Mouse (Mus musculus) CH12.LX (cell line): ENCODE measurements around the gene C2cd3. TPM values are rescaled to one million over a fixed set of nuclear protein-coding genes. Genes with fewer than 3 reads are reported as not detected.

Experiments
- DNase-seq: peaks from one replicate; pipeline ENCODE4 v3.0.0-alpha.2; 2013; ENCODE audit errors: extremely low read depth
- H3K27ac ChIP-seq: 2 replicates; pipeline ENCODE4 v1.5.1; 2012; ENCODE audit warnings: low read depth, mild to moderate bottlenecking, control low read depth, moderate library complexity; ENCODE audit not compliant: insufficient read depth
- H3K27me3 ChIP-seq: replicated peaks from 2 replicates; pipeline ENCODE3; 2012; ENCODE audit warnings: inconsistent platforms
- H3K36me3 ChIP-seq, 2 experiments: replicated peaks in 1 of 2; 2 replicates each; pipeline versions ENCODE3 to v1.6.1; 2012; ENCODE audit warnings: inconsistent platforms in 1 of 2, low read length in 1 of 2, mild to moderate bottlenecking in 1 of 2, mixed read lengths in 1 of 2, moderate library complexity in 1 of 2; ENCODE audit not compliant: control insufficient read depth in 1 of 2, insufficient read depth in 1 of 2
- H3K4me1 ChIP-seq, 2 experiments: 2 replicates each; pipeline ENCODE4 v1.6.1; 2012; ENCODE audit warnings: inconsistent platforms in 1 of 2, moderate library complexity in 1 of 2; ENCODE audit not compliant: insufficient read depth in 2 of 2, control insufficient read depth in 1 of 2
- H3K4me2 ChIP-seq: 2 replicates; pipeline ENCODE4 v1.6.1; 2012; ENCODE audit warnings: low read depth, mild to moderate bottlenecking, control low read depth; ENCODE audit not compliant: poor library complexity, insufficient read depth, severe bottlenecking
- H3K4me3 ChIP-seq, 3 experiments: fragments of 150-350 bp in 1 of 3; sonication (generic) in 1 of 3; replicated peaks in 1 of 3; 2 replicates each; pipeline versions ENCODE3 to v1.5.1; 2011 to 2012; ENCODE audit warnings: low read depth in 2 of 3, low read length in 2 of 3, mild to moderate bottlenecking in 2 of 3, moderate library complexity in 2 of 3, control low read depth in 1 of 3, improper control_type of control experiment in 1 of 3, inconsistent platforms in 1 of 3, mixed read lengths in 1 of 3; ENCODE audit not compliant: poor library complexity in 1 of 3
- H3K79me2 ChIP-seq: replicated peaks from 2 replicates; pipeline ENCODE4 v1.6.1; 2012; ENCODE audit warnings: mild to moderate bottlenecking, moderate library complexity; ENCODE audit not compliant: control insufficient read depth, poor library complexity, insufficient read depth, severe bottlenecking; ENCODE audit errors: extremely low read depth
- H3K9ac ChIP-seq: 2 replicates; pipeline ENCODE4 v1.6.1; 2012; ENCODE audit warnings: low read depth, mild to moderate bottlenecking, control low read depth, moderate library complexity; ENCODE audit not compliant: insufficient read depth
- H3K9me3 ChIP-seq: replicated peaks from 2 replicates; pipeline ENCODE3; 2012; ENCODE audit warnings: low read length, inconsistent platforms, mixed read lengths
- CHD1 ChIP-seq: IDR thresholded peaks from 2 replicates; pipeline ENCODE4 v1.6.1; 2012; ENCODE audit warnings: low read depth, low read length, improper control_type of control experiment, inconsistent platforms
- CHD2 ChIP-seq: IDR thresholded peaks from 2 replicates; pipeline ENCODE4 v1.6.1; 2011; ENCODE audit warnings: low read length, improper control_type of control experiment
- CTCF ChIP-seq, 2 experiments: IDR thresholded peaks in 1 of 2; conservative IDR thresholded peaks in 1 of 2; 2 replicates each; pipeline ENCODE4 v1.5.1; 2011 to 2012; ENCODE audit warnings: low read depth in 2 of 2, low read length in 2 of 2, improper control_type of control experiment in 1 of 2, inconsistent platforms in 1 of 2, mild to moderate bottlenecking in 1 of 2, moderate library complexity in 1 of 2
- E2F4 ChIP-seq: IDR thresholded peaks from 2 replicates; pipeline ENCODE4 v1.6.1; 2011; ENCODE audit warnings: low read depth, low read length, improper control_type of control experiment; ENCODE audit not compliant: insufficient replicate concordance
- ELF1 ChIP-seq: IDR thresholded peaks from 2 replicates; pipeline ENCODE4 v1.6.1; 2014; ENCODE audit warnings: low read depth, mild to moderate bottlenecking, inconsistent platforms, low read length, improper control_type of control experiment
- EP300 ChIP-seq: IDR thresholded peaks from 2 replicates; pipeline ENCODE4 v1.6.1; 2011; ENCODE audit warnings: low read length, improper control_type of control experiment
- ETS1 ChIP-seq: conservative IDR thresholded peaks from 2 replicates; pipeline ENCODE4 v1.6.1; 2012; ENCODE audit warnings: low read depth, mild to moderate bottlenecking, inconsistent platforms, low read length, improper control_type of control experiment, moderate library complexity
- HCFC1 ChIP-seq: IDR thresholded peaks from 2 replicates; pipeline ENCODE4 v1.6.1; 2012; ENCODE audit warnings: low read depth, mild to moderate bottlenecking, inconsistent platforms, low read length, improper control_type of control experiment
- JUN ChIP-seq: IDR thresholded peaks from 2 replicates; pipeline ENCODE4 v1.6.1; 2011; ENCODE audit warnings: low read depth, mild to moderate bottlenecking, low read length, improper control_type of control experiment, moderate library complexity; ENCODE audit not compliant: insufficient read depth
- MAFK ChIP-seq: IDR thresholded peaks from 2 replicates; pipeline ENCODE4 v1.6.1; 2011; ENCODE audit warnings: low read length, improper control_type of control experiment; ENCODE audit not compliant: insufficient replicate concordance
- MAX ChIP-seq: IDR thresholded peaks from 2 replicates; pipeline ENCODE4 v1.6.1; 2011; ENCODE audit warnings: low read length, improper control_type of control experiment
- MAZ ChIP-seq: IDR thresholded peaks from 2 replicates; pipeline ENCODE4 v1.6.1; 2012; ENCODE audit warnings: low read depth, mild to moderate bottlenecking, inconsistent platforms, low read length, improper control_type of control experiment, moderate library complexity
- MEF2A ChIP-seq: IDR thresholded peaks from 2 replicates; pipeline ENCODE4 v1.6.1; 2014; ENCODE audit warnings: low read depth, mild to moderate bottlenecking, inconsistent platforms, low read length, improper control_type of control experiment, borderline replicate concordance
- NELFE ChIP-seq: IDR thresholded peaks from 2 replicates; pipeline ENCODE4 v1.6.1; 2011; ENCODE audit warnings: low read depth, low read length, improper control_type of control experiment
- PAX5 ChIP-seq: IDR thresholded peaks from 2 replicates; pipeline ENCODE4 v1.6.1; 2012; ENCODE audit warnings: low read length, inconsistent platforms, mixed read lengths
- POLR2AphosphoS2 ChIP-seq: IDR thresholded peaks from 2 replicates; pipeline ENCODE4 v1.6.1; 2011; ENCODE audit warnings: low read depth, low read length, improper control_type of control experiment
- RAD21 ChIP-seq: IDR thresholded peaks from 2 replicates; pipeline ENCODE4 v1.6.1; 2011; ENCODE audit warnings: low read depth, mild to moderate bottlenecking, low read length, improper control_type of control experiment, moderate library complexity
- RCOR1 ChIP-seq: conservative IDR thresholded peaks from 2 replicates; pipeline ENCODE4 v1.6.1; 2012; ENCODE audit warnings: low read depth, mild to moderate bottlenecking, inconsistent platforms, low read length, improper control_type of control experiment
- SIN3A ChIP-seq: IDR thresholded peaks from 2 replicates; pipeline ENCODE4 v1.6.1; 2012; ENCODE audit warnings: low read length, improper control_type of control experiment, inconsistent platforms
- SMC3 ChIP-seq: IDR thresholded peaks from 2 replicates; pipeline ENCODE4 v1.6.1; 2011; ENCODE audit warnings: low read depth, low read length, improper control_type of control experiment
- TBP ChIP-seq: conservative IDR thresholded peaks from 2 replicates; pipeline ENCODE4 v1.6.1; 2011; ENCODE audit warnings: low read depth, low read length, improper control_type of control experiment
- TCF12 ChIP-seq: IDR thresholded peaks from 2 replicates; pipeline ENCODE4 v1.6.1; 2014; ENCODE audit warnings: low read depth, mild to moderate bottlenecking, inconsistent platforms, low read length, improper control_type of control experiment
- UBTF ChIP-seq: IDR thresholded peaks from 2 replicates; pipeline ENCODE4 v1.6.1; 2012; ENCODE audit warnings: low read depth, mild to moderate bottlenecking, inconsistent platforms, low read length, improper control_type of control experiment, moderate library complexity
- USF1 ChIP-seq: IDR thresholded peaks from 2 replicates; pipeline ENCODE4 v1.6.1; 2014; ENCODE audit warnings: low read depth, mild to moderate bottlenecking, inconsistent platforms, low read length, improper control_type of control experiment
- USF2 ChIP-seq: conservative IDR thresholded peaks from 2 replicates; pipeline ENCODE4 v1.6.1; 2011; ENCODE audit warnings: low read depth, low read length, improper control_type of control experiment
- ZC3H11A ChIP-seq: IDR thresholded peaks from 2 replicates; pipeline ENCODE4 v1.6.1; 2012; ENCODE audit warnings: low read depth, mild to moderate bottlenecking, inconsistent platforms, low read length, improper control_type of control experiment
- ZKSCAN1 ChIP-seq: IDR thresholded peaks from 2 replicates; pipeline ENCODE4 v1.6.1; 2012; ENCODE audit warnings: low read depth, inconsistent platforms, low read length, improper control_type of control experiment, borderline replicate concordance
- ZMIZ1 ChIP-seq: IDR thresholded peaks from 2 replicates; pipeline ENCODE4 v1.6.1; 2012; ENCODE audit warnings: low read depth, mild to moderate bottlenecking, inconsistent platforms, low read length, improper control_type of control experiment
- ZNF384 ChIP-seq: IDR thresholded peaks from 2 replicates; pipeline ENCODE4 v1.6.1; 2012; ENCODE audit warnings: low read depth, low read length, improper control_type of control experiment, inconsistent platforms
- dilution Hi-C: fragments of 300-500 bp; cut with MboI; formaldehyde crosslinking; loops from 2 replicates; pipeline ENCODE4 v1.14.3; 2020; ENCODE audit warnings: low sequenced_read_pairs; ENCODE audit not compliant: extremely low pct_unique_long_range_greater_than_20kb, extremely low pct_ligation_motif_present
- in situ Hi-C: fragments of 300-500 bp; cut with MboI; formaldehyde crosslinking; loops from 3 replicates; pipeline ENCODE4 v1.14.3; 2019; ENCODE audit warnings: low sequenced_read_pairs, low pct_ligation_motif_present, low pct_unique_long_range_greater_than_20kb, mixed read lengths
- polyA plus RNA-seq: library from polyadenylated mRNA; unstranded; fragments of >175 nt; gene quantifications from 2 replicates; pipeline ENCODE4 v1.2.1, GENCODE M21; 2012; ENCODE audit warnings: low read depth; ENCODE audit not compliant: insufficient read length
- total RNA-seq, 2 experiments: library from RNA; depleted of rRNA; stranded (reverse); fragments of 300-350 nt in 1 of 2; fragments of >200 nt in 1 of 2; gene quantifications; 2 replicates each; pipeline ENCODE4 v1.2.3; 2012 to 2014

Gene C2cd3
- total and polyA plus RNA-seq, 3 experiments: 11.7 to 25.0 (median 16.7) TPM

DNA sequence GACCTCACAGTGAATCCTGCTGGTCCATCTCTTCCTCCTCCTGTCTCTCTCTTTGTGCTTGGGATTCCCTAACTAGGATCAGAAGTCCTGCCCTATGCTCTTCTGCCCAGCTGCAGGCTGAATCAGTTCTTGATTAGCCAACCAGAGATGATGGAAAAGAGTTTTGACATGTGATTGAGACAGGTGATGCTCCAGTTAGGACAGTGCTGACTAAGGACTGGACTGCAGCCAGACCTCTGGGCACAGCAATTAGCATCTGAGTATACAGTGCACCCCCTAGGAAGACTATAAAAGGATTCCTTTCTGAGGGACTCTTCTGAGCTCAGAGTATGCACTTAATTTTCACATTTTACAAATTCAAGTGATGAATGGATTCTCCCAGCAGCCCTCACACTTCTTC lies 9.1 kb downstream of the C2cd3 start:
- dilution Hi-C loops: no loop called here
- no peak overlapping the region for H3K4me3 ChIP-seq
- peaks cover 49 to 71% of the 10 kb centered on the region in 2 experiments for H3K36me3 ChIP-seq
- peaks cover 0 to 32% of the 10 kb centered on the region in 2 experiments; a peak in 3 of 4 replicates for H3K4me1 ChIP-seq
- no peak overlapping the region for H3K4me2 ChIP-seq
- no peaks in the 10 kb centered on the region for H3K27me3 ChIP-seq
- no peak overlapping the region for H3K27ac ChIP-seq
- TF ChIP-seq MAFK (no peak), MAX (no peak), USF2 (no peak), RCOR1 (no peak), ZNF384 (no peak), CHD1 (no peak), TCF12 (no peak), HCFC1 (no peak), TBP (no peak), ETS1 (no peak), POLR2AphosphoS2 (no peak), USF1 (no peak), EP300 (no peak), ZC3H11A (no peak), SMC3 (no peak), JUN (no peak), ELF1 (no peak), ZKSCAN1 (no peak), CTCF (conservative IDR thresholded peaks at IDR 0.05 in 1 of 2, IDR thresholded peaks at IDR 0.05 in 1 of 2; ENCODE audit: low read depth in 2 of 2, low read length in 2 of 2) (no peak), NELFE (no peak)
- TF ChIP-seq, all 38 proteins: peak for 0
- Histone ChIP-seq H3K79me2 (peaks cover 3% of the 10 kb centered on the region; the same call in 1 of the 2 replicates), H3K9me3 (no peaks in the 10 kb centered on the region), H3K9ac (no peak overlapping the region)
- no peak for DNase-seq
- in situ Hi-C loops: no loop called here

GRCm38 (mm10) chr7:100383207-100383606 lies 11.2 kb downstream of the C2cd3 start:
- no peaks in the 10 kb centered on the region for H3K9me3 ChIP-seq
- H3K4me1 ChIP-seq: peaks cover 0 to 32% of the 10 kb centered on the region in 2 experiments; a peak in 3 of 4 replicates
- dilution Hi-C loops (no loop called here), in situ Hi-C loops (no loop called here)
- H3K27ac ChIP-seq: no peak overlapping the region
- H3K4me2 ChIP-seq: no peak overlapping the region
- no peak for DNase-seq
- peaks cover 3% of the 10 kb centered on the region; the same call in 1 of the 2 replicates for H3K79me2 ChIP-seq
- H3K36me3 ChIP-seq: peaks cover 48 to 72% of the 10 kb centered on the region in 2 experiments
- no peak overlapping the region for H3K9ac ChIP-seq
- H3K4me3 ChIP-seq: no peak overlapping the region
- no peaks in the 10 kb centered on the region for H3K27me3 ChIP-seq
- TF ChIP-seq E2F4 (no peak), MEF2A (no peak), ZNF384 (no peak), HCFC1 (no peak), RAD21 (no peak), ZKSCAN1 (no peak), CTCF (conservative IDR thresholded peaks at IDR 0.05 in 1 of 2, IDR thresholded peaks at IDR 0.05 in 1 of 2; ENCODE audit: low read depth in 2 of 2, low read length in 2 of 2) (no peak), EP300 (no peak), MAZ (no peak), UBTF (no peak), USF2 (no peak), ZMIZ1 (no peak), PAX5 (no peak), CHD1 (no peak), TBP (no peak), RCOR1 (no peak), USF1 (no peak), NELFE (no peak), CHD2 (no peak), SIN3A (no peak)
